Mouse (Mus musculus) layer of hippocampus, adult 9-10 months (tissue): Measurements from ENCODE around the gene Dbx2.

ENCODE experiments used
- DNase-seq: peaks from one replicate; pipeline ENCODE4 v3.0.0; 2022; ENCODE audit warnings: low spot score

The Dbx2 gene

GRCm38 (mm10) chr15:95655860-95656259 is at the start of gene Dbx2:
TSS of gene Dbx2 (minus strand) at chr15:95655960.
- DNase-seq: no peak

- DNase-seq: no peak
Observed at GRCm38 (mm10) chr15:95702206-95702605, 46.4 kb upstream of the Dbx2 start.

DNA sequence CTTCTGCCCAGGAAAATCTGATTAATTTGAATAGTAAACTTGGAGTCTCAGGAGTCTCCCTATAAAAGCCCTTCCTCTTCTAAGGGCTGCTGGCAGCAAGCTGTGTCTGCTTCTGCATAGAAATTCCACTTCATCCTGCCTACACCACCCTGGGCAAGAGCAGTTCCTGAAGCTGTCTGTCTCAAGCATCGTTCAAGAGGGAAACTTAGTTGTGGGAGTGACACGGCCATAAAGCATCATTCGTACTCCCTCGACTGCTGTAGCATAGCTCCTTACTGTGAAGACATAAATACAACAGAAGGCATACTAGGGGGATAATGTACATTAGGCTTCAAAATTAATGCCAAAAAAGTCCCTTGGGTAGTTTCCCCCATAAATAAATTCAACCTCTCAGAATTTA is 45.8 kb upstream of the Dbx2 start:
- DNase-seq: no peak

GRCm38 (mm10) chr15:95699371-95699770 is 43.6 kb upstream of the Dbx2 start:
- DNase-seq: no peak

GRCm38 (mm10) chr15:95693759-95694158 is 38.0 kb upstream of the Dbx2 start:
- DNase-seq: no peak

DNA sequence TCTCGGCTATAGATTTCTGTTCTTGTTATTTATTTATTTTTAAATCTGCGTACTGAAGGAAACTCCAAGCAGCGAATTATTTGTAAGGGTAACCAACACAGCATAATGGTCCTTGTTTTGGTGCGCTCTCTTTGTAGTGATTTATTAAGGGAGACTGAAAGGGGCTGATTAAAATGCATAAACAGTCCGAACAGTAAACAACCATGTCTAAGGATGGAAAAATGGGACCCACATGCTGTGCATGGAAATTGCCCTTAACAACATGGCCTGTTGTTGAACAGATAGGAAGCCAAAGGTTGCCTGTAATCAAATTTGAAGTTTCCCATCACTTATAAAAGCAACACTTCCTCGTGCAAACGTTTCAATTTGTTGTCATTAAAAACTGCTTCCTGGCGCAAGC is 35.8 kb upstream of the Dbx2 start:
- DNase-seq: no peak

DNA sequence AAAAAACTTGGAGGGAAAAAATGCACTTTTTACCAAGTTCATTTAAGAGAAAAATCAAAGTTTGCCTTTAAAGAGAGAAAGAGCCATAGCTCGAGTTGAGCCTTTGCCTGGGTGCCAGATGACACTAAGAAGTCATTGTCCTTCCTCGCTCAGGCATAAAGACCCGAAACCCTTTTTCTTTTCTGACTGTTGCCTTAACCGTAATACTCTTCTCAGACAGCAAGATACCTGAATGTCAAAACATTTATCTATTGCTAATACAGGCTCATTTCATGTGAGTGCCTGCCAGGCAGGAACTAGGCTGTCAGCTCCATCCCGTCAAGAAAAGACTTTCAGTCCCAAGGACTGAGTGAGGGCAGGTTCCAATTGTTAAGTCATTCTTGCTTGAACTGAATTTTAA is 35.4 kb upstream of the Dbx2 start:
- no peak for DNase-seq

DNA sequence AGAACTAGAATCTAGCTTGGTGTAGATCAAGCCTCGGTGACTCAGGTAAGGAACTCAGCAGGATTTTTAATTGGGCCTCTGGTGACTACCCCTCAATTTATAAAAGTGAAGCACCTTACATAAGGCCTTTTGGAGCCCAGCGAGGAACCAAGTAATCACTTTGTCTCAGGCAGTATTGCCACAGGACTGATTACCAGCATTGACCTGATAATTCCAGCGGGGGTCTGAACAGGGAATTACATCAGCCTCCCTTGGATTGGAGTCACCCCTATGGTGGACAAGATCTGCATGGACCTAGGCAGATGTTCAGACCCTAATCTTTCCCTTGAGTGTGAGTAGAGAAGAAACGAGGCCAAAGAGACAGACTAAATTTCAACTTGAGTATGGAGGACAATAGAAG is 26.9 kb upstream of the Dbx2 start:
- no peak for DNase-seq

DNA sequence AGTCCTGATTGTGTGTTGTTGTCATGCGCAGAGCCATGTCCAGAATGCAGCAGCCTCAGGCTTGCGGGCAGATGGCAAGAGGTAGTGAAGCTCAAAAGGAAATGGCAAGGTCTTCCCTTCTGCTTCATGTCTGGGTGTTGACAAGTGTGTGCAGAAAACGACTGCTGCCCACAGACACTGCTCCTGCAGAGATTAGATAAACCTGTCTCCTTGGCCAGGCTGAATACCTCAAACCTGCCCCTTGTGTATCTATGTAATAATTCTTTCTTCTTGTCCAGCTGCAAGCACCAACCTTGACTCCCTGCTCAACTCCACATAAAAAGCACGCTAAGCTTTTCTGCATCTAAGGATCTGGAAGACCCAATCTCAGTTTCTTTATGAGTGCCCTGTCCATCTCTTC is 19.9 kb upstream of the Dbx2 start:
- no peak for DNase-seq

DNA sequence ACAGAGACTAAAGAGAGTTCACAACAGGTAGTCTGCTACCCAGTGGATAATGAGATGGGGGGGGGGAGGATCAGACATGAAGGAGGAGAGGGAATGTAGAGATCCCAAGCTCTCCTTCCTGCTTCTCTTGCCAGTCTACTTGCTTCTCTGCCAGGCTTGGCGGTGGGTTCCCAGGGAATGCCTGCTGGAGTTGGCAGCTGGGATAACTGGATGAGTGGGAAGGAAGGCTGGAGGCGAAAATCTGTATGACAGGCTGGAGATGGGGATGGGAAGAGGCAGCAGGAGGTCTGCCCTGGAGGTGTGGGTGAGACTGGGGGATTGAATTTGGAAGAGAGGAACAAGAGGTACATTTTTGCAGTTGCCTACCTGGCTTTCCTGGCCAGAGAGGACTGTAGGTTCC is 19.4 kb upstream of the Dbx2 start:
- DNase-seq: no peak

DNA sequence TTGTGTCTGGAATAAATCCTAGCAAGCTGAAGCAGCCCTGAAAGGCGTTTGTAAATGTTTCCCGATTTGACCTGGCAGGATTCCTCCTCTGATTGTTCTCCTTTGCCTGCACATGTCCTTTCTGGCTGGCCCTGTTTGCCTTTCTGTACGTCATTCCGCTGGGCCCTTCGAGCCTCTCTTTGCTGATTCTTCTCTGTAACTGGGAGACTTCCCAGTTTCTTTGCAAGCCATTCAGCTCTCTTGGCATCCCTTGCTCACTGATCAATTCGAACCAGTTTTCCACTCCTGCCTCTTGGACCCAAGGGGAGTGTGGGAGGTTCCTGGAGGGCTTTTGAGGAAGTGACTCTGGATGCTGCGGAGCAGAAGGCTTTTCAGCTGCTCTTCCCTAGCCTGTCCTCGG is 11.4 kb upstream of the Dbx2 start:
- no peak for DNase-seq

- no peak for DNase-seq
Observed at GRCm38 (mm10) chr15:95665002-95665401, 9.2 kb upstream of the Dbx2 start.

- DNase-seq: no peak
Observed at GRCm38 (mm10) chr15:95661718-95662117, 6.0 kb upstream of the Dbx2 start.

DNA sequence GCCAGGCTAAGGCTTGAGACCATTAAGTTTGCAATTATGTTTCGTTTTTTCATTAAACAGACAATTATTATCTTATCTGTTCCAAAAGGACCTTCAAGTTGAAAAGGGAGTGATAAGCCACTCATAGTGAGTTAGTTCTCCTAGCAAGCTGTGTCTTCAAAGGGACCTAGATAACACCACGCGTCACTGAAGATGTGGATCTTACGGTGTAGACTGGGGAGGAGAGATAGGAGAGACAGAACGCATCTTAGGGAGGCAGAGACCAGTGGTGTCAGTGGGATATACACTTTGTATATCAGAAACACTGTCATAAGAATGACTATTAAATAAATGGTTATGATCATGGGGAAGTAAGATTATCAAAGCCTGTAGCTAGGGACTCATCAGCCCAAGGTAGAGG is 4.6 kb upstream of the Dbx2 start:
- DNase-seq: no peak

- DNase-seq: no peak
Observed at GRCm38 (mm10) chr15:95654211-95654897, 1.4 kb downstream of the Dbx2 start.

GRCm38 (mm10) chr15:95653812-95654210 is 1.9 kb downstream of the Dbx2 start:
- DNase-seq: no peak

DNA sequence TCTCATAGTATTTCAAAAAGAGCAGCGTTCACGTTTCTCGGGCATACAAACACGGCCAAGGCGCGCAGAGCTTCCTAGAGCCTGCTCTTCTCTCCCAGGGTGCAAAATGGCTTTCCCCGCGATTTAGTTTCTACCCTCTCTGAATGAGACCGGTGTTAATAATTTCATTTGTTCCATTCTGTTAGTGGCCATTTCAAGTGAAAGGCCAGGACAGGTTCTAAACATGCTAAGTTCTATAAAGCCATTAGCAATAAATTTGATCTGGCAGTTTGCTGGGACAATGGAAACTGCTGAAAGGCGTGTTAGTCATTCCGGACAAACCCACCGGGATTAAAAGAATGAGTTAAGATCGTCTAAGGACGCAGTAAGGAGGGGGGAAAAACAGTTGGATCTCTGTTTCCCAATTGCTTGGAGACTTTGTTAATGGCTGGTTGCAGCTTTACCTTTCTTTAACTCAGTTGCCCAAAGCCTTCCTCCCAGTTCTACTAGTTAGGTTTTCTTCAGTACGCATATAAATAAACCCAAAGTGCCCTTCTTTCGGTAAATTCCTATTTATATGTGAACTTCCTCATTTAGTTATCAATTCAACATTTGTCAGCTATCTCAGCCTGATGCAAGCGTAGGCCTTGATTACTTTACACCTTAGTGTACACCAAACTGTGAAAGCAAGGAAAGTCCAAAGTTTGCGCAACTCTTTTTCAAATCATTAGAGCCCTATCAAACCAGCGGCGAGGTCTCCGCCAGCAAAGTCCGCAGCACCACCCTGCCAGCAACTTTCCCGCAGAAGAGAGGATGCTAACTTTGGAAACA is 2.7 kb downstream of the Dbx2 start:
- no peak for DNase-seq

DNA sequence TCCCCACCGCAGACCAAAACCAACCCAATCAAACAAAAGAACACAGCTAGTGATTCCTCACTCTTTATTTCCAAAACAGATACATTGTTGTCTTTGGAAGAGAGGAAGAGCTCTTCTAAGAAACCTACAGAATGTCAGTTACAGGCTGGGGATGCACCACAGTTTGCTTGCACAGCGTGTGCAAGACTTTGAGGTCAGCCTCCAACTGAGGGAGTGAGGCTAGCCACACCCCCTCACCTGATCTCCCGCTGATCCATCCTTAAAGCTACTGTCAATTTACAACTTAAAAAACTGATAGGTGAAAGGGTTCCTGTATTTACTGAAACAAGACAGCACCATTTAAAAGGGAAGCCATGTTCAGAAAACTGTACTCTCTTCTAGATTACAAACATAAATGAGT is 3.9 kb downstream of the Dbx2 start:
- no peak for DNase-seq

DNA sequence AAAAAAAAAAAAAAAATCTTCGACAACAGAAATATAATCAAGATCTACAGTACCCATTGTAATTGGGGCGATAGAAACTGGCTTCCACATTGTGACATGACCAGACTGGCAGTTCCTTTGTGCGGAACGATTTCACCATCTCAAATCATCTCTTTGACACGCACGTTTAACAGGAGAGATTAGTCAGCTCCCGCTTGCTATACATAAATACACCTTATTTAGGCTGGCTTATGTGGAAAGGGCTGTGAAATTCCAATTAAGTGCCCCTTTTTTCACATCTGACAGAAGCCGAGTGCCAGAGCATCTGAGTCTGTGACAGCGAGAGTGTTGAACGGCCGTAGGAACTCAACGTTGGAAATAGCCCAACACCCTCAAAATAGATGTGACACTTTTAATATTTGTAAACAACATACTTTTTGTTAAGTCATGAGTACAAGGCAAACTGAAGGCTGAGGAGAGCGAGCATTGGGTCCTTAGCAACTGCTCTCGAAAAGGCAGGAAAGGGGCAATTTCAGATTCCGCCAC is 12.2 kb downstream of the Dbx2 start:
- no peak for DNase-seq

- no peak for DNase-seq
Observed at GRCm38 (mm10) chr15:95640347-95640746, 15.4 kb downstream of the Dbx2 start.

GRCm38 (mm10) chr15:95639829-95640134 is 16.0 kb downstream of the Dbx2 start:
- no peak for DNase-seq

DNA sequence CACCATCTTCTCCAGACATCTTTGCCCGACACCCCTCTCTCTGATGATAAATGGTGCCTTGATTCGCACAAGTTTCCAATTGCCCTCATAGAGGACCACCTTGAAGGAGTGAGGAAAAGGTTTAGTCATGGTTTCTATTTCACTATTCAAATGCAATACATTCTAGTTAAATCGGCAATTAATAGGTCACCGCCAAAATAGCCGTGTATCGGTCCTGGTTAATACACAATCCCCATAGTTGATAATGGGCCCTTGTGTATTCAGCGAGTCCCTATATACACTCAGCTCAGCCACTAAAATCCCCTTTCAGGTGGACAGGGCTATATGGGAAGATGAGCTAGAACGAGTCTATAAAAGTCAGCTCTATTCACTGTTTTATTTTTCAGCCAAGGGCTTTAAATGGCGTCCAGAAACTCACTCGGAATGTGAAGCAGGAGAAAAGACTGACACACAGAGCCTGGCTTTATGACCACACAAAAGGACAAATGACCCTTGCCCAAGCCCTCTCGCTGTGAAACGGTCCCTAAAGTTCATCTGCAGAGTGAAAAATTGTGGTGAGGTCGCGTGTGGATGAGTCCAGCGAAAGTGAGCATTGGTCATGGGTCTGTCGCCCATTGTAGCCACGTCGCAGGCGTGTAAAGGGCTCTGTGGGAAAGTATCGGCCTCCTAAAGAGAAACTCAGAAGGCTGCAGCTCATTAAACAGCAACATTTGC is 16.5 kb downstream of the Dbx2 start:
- DNase-seq: no peak

DNA sequence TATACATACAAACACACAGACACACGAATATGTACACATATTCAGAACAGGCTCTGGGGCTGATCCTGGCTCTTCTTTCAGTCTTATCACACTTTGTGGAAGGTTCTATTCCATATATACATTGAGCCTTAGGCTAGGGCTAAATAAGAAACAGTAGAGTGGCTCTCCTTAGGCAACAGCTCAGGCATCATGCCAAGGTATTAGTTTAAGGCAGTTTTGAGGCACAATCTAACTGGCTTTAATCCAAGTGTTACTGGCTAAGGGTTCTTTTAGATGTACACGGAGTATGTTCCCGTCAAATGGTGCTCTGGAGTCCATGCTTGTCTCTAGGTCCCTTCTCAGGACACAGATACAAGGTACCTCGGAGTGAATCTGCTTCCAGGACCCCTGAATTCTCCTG is 31.4 kb downstream of the Dbx2 start:
- DNase-seq: no peak
